Mouse (Mus musculus) CD4-positive helper T cell, adult 2 months (primary cell): ENCODE results near the gene Itpr2.

Source experiments
- DNase-seq: peaks from one replicate; pipeline ENCODE4 v3.0.0-alpha.2; 2012; ENCODE audit warnings: low read depth, missing footprints, low spot score

The Itpr2 gene

DNA sequence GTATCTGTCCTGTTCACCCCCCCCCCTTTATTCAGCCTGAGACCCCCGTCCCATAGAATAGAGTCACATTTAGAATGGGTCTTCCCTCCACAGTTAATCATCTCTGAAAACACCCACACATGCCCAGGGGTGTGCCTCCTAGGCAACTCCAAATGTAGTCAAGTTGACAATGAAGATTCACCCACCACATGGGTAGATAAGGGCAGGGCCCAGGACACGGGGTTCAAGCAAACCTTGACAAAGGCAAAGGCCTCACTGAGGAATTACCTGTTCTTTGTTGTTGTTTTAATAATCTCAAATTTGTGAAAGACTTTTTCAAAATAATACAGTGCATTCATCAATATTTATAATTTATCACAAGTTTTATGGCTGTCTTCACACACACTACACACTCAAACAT, 2.4 kb upstream of the Itpr2 start:
- DNase-seq, result no peak

- no peak for DNase-seq
These were observed 833 bp upstream of the Itpr2 start for GRCm38 (mm10) chr6:146502856-146503255.

DNA sequence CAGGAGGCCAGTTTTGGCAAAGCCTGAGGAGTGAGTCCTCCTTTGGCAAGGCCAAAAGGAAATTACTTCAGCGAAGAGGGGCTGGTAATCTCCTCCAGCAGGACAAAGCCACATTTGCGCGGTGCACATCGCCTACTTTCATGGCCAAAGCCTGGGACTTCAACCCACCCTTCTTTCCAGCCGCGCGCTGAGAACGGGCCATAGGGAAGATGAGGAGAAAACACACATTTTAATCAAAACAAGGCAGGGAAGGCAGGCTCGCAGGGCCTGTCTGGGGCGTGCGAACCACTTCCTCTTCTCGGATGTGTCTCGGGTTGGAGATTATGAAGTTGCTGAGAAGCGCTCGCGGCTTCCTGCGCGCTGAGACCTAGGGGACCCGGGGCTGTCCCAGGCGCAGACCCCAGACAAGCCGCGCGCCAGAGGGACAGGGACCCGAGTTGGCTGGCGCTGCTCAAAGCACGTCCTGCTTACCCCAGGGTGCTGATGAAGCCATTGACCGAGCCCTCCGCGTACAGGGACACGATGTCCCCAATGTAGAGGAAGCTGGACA, 632 bp downstream of the Itpr2 start:
- peak; percentile 77 for DNase-seq

GRCm38 (mm10) chr6:146500771-146501170, 1.3 kb downstream of the Itpr2 start:
- DNase-seq, result no peak

- DNase-seq, result no peak
These were observed 1.8 kb downstream of the Itpr2 start for GRCm38 (mm10) chr6:146500206-146500605.

DNA sequence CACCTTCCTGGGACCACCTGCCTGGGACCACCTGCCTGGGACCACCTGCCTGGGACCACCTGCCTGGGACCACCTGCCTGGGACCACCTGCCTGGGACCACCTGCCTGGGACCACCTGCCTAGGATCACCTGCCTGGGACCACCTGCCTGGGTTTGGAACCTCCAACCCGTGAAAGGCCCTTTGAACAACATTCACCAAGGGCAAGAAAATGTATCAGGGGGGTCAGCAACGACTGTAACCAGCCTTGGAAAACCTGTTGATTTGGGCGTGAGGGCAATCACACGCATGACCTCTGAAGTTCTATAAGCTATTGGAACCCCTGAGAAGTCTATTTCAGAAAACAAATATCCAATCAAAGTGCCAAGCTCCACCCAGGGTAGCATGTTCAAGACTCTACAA, 2.5 kb downstream of the Itpr2 start:
- no peak for DNase-seq

DNA sequence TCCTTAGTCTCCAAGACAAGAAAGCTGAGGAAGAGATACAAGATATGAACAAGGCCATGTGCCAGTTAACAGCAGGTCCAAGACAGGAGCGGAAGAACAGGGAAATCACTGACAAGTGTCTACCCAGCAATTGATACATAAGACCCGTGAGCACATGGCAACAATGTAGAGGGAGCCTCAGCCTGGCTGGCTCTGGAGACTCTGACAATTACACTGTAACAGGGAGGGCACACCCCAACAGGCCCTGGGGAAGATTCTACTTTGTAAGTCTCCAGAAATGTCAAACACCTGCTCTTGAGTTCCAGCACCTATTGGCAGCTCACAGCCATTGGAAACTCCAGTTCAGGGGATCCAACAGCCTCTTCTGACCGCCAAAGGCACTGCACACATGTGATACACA, 3.6 kb downstream of the Itpr2 start:
- no peak for DNase-seq

GRCm38 (mm10) chr6:146497866-146498265, 4.2 kb downstream of the Itpr2 start:
- peak; percentile 61 for DNase-seq

DNA sequence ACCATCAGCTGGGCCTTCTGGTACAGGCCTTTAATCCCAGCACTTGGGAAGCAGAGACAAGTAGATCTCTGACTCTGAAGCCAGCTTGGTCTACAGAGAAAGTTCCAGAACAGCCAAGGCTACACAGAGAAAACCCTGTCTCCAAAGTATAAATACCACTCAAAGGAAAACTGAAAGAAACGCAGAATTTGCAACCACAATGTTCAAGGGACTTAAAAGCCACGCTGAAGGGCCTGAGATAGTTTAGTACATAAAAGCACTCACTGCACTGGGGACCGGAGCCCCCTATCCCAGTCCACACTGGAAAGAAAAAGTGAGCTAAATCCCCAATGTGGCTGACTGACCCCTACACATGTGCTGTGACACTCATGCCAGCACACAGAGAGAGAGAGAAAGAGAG, 4.6 kb downstream of the Itpr2 start:
- peak; percentile 59 for DNase-seq

DNA sequence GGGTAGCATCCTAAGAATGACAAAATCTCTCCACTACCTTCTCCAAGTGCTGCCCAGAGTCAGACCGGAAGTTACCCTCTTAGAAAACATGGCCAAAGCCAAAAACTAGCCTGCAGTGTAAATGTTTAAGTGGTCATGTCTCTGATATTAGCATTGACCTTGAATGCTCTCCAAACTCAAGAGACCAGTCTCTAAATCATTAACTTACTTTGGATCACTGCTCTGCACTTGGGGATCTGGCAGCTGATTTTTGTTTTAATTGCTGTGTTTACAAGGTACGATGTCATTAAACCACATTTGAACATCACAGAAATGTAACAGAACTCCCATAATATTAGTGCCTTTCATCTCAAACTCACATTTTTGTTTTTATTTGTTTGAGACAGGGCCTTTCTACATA, 10.3 kb downstream of the Itpr2 start:
- DNase-seq, result no peak

DNA sequence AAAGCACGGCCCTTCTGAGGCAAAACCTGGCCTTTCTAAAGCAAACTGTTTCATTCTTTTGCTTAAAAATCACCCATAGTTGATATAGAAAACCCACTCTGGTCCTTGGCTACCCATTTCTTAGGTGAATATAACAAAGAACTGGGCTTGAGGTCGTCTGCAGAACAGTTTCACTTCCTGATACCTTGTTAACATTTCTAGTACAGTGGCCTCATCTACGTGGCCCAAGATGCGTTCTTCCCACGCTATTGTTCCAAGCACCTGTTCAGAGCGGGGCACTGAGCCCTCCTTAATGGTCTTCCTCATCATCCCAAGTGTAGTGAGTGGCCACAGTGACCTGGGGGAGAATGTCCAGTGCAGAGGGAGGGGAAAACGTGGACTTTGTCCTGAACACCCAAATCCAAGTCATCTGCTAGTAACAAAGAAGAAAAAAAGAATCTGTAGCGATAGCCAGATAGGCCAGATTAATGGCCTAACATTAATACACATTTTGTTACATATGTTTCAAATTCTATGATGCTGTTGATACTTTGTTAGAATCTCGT, 11.5 kb downstream of the Itpr2 start:
- DNase-seq, result no peak

DNA sequence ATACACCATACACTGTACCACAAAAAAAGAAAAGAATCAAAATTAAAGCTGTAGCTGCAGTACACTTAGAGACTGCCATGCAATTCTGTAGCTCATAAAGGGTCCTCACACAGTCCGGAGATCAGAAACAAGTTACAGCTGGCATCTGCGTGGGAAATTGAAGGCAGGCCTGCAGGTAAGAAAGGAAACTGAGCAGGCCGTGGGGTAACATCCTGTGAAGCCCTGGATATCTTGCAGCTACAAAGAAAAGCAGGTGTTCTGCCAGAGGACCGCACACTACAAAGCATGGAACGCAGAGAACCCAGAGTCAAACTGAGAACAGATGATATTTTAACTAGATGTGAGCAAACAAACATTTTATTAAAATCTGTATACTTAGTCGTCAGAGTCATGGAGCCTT, 12.2 kb downstream of the Itpr2 start:
- DNase-seq, result peak; percentile 56

DNA sequence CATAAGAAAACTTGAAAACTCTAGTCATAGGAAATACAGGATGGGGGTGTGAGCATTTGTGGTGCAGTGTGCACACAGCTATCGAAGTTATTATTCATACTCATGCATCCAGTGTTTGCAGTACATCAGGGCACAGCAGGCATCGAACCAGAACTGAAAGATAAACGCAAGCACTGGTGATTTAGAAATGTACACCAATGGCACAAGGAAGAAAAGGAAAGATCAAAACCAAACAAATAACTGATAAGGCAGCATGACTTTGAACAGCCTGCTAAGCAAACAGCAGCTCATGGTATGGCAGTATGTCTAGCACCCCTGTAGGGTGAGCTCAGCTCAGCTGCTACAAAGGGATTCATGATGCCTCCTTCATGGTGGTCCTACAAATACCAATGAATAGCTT, 13.3 kb downstream of the Itpr2 start:
- no peak for DNase-seq

GRCm38 (mm10) chr6:146487079-146487478, 14.9 kb downstream of the Itpr2 start:
- no peak for DNase-seq

GRCm38 (mm10) chr6:146486073-146486472, 15.9 kb downstream of the Itpr2 start:
- DNase-seq, result peak; percentile 48

- DNase-seq, result peak; percentile 63
These were observed 20.6 kb downstream of the Itpr2 start for GRCm38 (mm10) chr6:146481441-146481840.

GRCm38 (mm10) chr6:146480925-146481324, 21.1 kb downstream of the Itpr2 start:
- DNase-seq, result no peak

DNA sequence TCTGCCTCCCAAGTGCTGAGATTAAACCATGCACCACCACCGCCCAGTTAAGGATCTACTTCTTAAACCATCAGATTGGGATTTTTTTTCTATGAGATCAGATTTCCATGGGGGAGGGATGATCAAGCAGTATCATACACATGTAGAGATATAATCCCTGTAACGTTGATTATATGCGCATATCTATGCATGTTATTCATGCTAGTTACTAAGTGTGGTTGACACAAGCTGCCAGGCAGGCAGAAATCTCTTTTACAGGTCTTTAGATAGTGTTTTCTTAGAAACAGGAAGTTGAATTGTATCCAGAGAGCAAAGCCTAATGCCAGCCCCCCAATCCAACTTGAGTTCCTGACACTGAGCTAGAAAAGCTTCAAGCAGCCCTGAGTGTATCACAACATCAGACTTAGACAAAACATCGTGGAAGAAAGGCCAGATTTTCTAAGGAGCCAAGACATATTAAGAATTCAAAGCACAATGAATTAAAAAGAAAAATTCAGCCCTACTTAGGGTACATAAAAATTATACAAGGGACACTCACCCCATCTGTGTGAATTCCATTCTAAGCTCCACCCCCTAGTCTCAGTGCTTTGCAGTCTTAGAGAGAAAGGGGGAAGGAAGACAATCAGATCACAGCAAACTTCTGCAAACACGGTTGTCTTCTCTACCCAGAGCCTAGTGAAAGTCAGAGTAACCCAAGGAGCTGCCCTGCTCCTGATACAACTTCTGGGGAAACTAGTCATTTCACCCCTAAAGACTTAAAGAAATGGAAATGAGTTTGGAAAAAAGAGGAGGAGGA, 22.9 kb downstream of the Itpr2 start:
- DNase-seq, result no peak

DNA sequence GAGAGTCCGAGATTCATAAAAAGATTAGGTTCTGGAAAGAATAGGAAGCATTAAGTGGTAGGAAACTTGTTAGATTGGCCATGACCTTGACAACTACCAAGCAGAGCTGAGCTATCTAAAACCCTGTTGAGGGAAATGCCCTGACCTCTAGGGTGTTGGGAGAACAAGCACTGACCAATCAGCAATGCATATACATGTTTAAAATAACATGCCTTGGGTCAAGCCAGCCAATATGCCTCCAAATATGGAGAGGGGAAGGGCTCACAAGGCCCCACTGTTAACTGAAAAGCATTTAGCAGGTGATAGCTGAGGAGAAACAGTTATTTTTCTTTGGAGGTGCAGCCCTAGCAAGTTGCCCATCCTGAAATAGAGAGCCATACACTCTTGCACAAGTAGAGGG, 25.2 kb downstream of the Itpr2 start:
- DNase-seq, result no peak

DNA sequence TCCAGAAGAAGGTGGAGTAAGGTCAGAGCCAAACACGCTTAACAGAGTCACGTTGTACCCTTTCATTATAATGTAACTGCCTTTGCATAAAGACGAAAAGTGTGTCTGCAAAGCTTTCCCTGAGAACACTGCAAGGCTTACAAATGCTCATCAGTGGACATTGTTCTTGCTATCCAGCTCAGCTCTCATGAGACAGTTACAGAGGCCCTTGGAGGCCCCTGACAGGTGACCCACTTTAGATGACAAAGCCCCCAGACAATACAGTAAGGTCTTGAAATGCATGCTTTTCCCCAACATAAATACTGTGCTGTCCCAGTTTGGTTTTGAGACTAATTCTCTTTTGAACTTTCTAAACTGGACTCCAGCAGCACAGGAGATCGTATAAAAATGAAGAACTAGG, 27.9 kb downstream of the Itpr2 start:
- no peak for DNase-seq

DNA sequence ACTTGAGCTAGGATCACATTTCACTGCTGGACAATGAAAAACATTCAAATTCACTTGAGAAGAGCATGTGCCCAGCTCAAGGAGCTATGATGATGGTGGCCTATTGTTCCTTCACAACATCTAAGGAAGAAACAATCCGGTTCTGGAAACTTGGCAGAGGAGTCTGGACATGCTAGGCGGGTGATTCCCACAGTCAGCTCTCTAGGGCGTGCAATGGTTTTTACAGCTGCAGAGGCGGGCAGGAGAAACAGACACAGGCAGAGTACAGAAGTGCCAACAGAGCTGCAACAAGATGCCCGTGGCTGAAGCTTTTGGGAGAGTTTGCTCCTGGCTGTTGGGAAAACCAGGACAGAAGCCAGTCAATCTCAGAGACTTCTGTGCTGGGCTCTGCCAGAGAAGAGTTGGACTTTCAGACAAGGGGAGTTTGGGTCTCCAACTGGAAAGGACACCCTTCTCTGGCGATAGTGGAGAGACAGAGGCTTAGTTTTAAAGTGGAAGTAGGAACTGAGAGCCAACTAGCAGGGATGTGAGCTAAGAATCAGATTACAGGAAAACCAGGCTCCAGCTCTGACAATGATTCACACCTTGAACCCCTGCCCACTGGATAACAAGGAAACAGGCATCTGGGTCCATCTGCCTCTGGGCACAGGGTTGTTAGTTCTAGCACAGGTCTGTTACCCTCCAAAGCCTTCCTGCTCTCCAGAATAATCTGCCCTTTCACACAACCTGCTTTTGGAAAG, 28.6 kb downstream of the Itpr2 start:
- no peak for DNase-seq

GRCm38 (mm10) chr6:146470378-146470777, 31.6 kb downstream of the Itpr2 start:
- no peak for DNase-seq

DNA sequence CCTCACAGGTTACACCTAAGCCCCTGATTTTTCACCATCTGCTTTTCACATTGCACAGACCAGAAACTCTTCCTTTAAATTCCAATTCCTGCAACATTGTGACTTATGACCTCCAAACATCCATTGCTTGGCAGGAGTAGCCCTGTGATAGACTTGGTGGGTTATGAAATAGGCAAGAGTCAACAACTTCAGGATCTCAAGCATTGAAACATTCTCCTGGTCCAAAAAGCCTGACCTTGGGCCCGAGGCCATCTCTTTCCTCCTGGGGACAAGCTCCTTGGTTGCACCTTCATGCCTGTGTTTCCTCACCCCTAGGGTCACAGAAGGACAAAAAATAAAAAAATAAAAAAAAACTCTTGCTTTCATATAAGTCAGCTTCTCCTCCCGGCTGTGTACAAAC, 32.1 kb downstream of the Itpr2 start:
- no peak for DNase-seq
